Mouse (Mus musculus) E14TG2a.4 (cell line): ENCODE measurements at regions not wholly inside any gene's neighbourhood (a gene's known extent, or its start where the extent isn't known, plus 50 kb on each side); places are given as distances from the start of the nearest gene placed in this dataset.

Source experiments
- H3K27me3 ChIP-seq: 2 replicates; pipeline ENCODE4 v1.6.1; 2014; ENCODE audit warnings: low read length, control low read depth; ENCODE audit not compliant: insufficient read depth
- H3K36me3 ChIP-seq: 2 replicates; pipeline ENCODE4 v1.6.1; 2014; ENCODE audit warnings: low read length, control low read depth; ENCODE audit not compliant: insufficient read depth
- H3K4me1 ChIP-seq: replicated peaks from 2 replicates; pipeline ENCODE4 v1.6.1; 2014; ENCODE audit warnings: low read depth, low read length, control low read depth
- H3K4me3 ChIP-seq: replicated peaks from 2 replicates; pipeline ENCODE4 v1.5.1; 2014; ENCODE audit warnings: mild to moderate bottlenecking, low read length
- H3K9me3 ChIP-seq: 2 replicates; pipeline ENCODE4 v1.6.1; 2014; ENCODE audit warnings: low read length, control low read depth
- CTCF ChIP-seq: conservative IDR thresholded peaks from 2 replicates; pipeline ENCODE4 v1.5.1; 2014; ENCODE audit warnings: low read length
- NANOG ChIP-seq: IDR thresholded peaks from 2 replicates; pipeline ENCODE4 v1.6.1; 2014; ENCODE audit warnings: borderline replicate concordance, low read length, mixed read lengths
- POU5F1 ChIP-seq: IDR thresholded peaks from 2 replicates; pipeline ENCODE4 v1.6.1; 2014; ENCODE audit warnings: low read length, borderline replicate concordance

GRCm38 (mm10) chr3:22979896-22980890, 903.7 kb downstream of the Tbl1xr1 start:
- no peak for TF ChIP-seq CTCF
- no peak for TF ChIP-seq POU5F1
- no peak for TF ChIP-seq NANOG
- Histone ChIP-seq H3K4me1 (0 out of 2 replicates have a peak, but pooled peaks cover 3% of the 10 kb centered on the region), H3K4me3 (no peak overlapping the region), H3K27me3 (no peaks in the 10 kb centered on the region), H3K36me3 (no peaks in the 10 kb centered on the region), H3K9me3 (no peaks in the 10 kb centered on the region)

- no peaks in the 10 kb centered on the region for H3K9me3 ChIP-seq
- TF ChIP-seq NANOG, result no peak
- no peak for TF ChIP-seq POU5F1
- TF ChIP-seq CTCF, result no peak
- no peaks in the 10 kb centered on the region for H3K27me3 ChIP-seq
- H3K4me3 ChIP-seq, result no peak overlapping the region
- H3K36me3 ChIP-seq, result no peaks in the 10 kb centered on the region
- H3K4me1 ChIP-seq, result 0 out of 2 replicates have a peak, but pooled peaks cover 3% of the 10 kb centered on the region
Observed at GRCm38 (mm10) chr3:22982430-22982829, 906.0 kb downstream of the Tbl1xr1 start.

- no peak for TF ChIP-seq POU5F1
- TF ChIP-seq NANOG, result peak; percentile 44
- H3K9me3 ChIP-seq, result no peaks in the 10 kb centered on the region
Observed at GRCm38 (mm10) chr3:22990136-22990820, 913.8 kb downstream of the Tbl1xr1 start.

DNA sequence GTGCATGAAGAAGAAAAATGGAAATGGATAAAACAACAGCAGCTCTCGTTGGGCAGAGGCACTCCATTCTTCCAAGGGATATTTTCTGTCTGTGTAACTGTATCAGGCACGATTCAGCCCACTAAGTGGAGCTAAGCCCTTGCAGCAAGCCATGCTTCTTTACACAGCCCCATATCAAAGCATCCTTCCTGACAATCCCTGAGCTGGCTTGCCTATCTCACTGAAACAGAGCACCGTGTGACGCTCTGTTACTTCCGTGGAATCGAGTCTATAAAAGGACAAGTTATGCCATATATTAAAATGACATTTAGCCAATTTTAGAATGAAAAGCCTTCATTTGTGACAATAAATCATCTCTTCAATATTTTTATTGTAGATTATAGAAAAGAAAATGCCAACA, 918.8 kb downstream of the Tbl1xr1 start:
- TF ChIP-seq NANOG (no peak), CTCF (no peak), POU5F1 (no peak)
- Histone ChIP-seq H3K36me3 (no peaks in the 10 kb centered on the region), H3K27me3 (no peaks in the 10 kb centered on the region), H3K9me3 (no peaks in the 10 kb centered on the region), H3K4me3 (no peak overlapping the region), H3K4me1 (peaks cover 5% of the 10 kb centered on the region)

More at GRCm38 (mm10) chr3:22990136-22990820, 913.8 kb downstream of the Tbl1xr1 start:
- Histone ChIP-seq H3K4me3 (no peak overlapping the region), H3K4me1 (peaks cover 13% of the 10 kb centered on the region), H3K36me3 (no peaks in the 10 kb centered on the region), H3K27me3 (no peaks in the 10 kb centered on the region)

DNA sequence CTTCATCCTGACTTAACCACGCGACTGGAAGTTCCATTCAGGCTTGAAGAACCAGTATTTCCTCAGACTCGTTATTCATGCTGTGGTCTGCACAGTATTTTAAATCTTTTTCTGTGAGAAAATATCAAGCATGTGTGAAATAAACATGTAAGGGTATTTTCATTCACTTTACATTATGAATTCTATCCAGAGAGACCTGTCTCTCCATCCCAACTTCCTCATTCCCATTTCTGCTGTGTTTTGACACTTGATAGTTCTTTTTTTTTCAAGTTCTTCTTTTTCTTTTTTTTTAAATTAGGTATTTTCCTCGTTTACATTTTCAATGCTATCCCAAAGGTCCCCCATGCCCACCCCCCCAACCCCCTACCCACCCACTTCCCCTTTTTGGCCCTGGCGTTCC, 919.4 kb downstream of the Tbl1xr1 start:
- no peak overlapping the region for H3K4me3 ChIP-seq
- no peaks in the 10 kb centered on the region for H3K9me3 ChIP-seq
- no peaks in the 10 kb centered on the region for H3K27me3 ChIP-seq
- no peaks in the 10 kb centered on the region for H3K36me3 ChIP-seq
- peaks cover under 1% of the 10 kb centered on the region for H3K4me1 ChIP-seq
- TF ChIP-seq CTCF (no peak), NANOG (no peak), POU5F1 (no peak)

DNA sequence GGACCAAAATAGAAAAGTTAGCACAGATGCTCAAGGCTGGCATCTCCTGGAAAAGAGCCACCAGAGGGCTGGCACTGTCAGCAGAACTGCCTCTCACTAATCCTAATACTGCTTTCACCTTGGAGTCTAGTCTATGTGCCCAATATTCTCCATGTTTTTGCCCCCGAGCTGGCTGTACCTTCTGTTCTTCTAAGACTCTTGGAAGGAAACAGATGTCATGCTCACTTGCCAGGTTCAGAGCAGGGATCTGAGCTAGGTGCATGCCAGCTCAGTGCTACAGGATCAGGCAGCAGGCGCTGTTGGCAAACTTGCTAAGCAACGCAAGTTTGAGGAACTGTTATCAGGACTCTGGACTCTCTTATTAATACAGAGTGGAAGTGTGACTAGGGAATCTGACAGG, 924.6 kb downstream of the Tbl1xr1 start:
- Histone ChIP-seq H3K36me3 (no peaks in the 10 kb centered on the region), H3K4me3 (no peak overlapping the region), H3K9me3 (no peaks in the 10 kb centered on the region), H3K27me3 (no peaks in the 10 kb centered on the region), H3K4me1 (no peaks in the 10 kb centered on the region)
- TF ChIP-seq POU5F1, result no peak
- no peak for TF ChIP-seq NANOG
- TF ChIP-seq CTCF, result no peak

DNA sequence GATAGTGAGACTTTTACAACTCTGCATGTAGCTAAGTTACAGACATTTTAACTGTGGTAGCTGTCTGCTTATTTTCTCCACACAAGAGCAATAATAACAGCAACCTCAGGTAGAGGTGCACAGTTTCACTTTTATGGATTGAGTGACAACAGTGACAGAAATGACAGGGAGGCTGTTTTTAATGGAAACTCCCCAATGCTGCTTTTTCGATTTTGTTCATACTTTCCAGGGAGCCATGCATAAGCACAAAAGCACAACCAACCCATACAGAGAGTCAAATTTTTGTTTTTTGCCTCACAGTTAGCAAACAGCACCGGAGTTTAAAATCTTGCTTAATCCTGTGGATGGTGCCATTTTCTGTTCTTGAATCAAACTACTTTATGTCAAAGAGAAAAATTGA, 955.6 kb downstream of the Tbl1xr1 start:
- Histone ChIP-seq H3K4me1 (no peaks in the 10 kb centered on the region), H3K27me3 (no peaks in the 10 kb centered on the region)
- no peak for TF ChIP-seq NANOG

DNA sequence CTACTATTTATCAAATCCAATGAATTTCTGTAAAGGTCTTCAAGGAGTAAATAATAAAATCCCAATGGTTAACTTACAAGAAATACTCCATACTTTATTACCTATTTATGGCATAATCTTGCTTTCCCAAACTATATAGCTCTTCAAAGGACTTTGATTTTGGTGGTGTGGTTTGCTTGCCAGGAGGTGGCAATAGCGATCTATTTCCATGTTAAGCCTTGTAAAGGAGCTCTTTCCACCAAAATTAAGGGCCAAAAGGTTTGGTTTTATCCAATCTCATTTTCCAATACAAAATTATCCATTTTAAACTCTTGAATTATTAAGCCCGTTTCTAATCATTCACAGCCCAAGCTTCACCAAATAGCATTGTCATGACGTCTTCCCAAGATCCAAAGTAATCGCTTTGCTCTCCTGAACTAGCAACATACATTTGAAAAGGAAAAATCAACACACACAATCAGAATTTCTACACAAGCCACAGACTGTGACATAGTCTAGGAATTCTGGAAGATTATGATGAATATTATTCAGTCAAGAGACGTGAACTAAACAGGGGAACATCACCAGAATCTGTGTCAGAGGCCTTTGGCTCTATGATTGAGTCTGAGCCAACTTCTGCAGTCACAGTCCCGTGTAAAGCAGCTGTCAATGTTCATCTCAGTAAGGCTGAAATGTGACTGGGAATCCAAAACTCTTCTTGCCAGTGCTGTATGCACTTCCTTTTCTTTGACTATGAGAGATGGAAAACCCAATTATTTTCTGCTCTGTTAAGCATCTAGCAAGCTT, 986.9 kb downstream of the Tbl1xr1 start:
- Histone ChIP-seq H3K9me3 (no peaks in the 10 kb centered on the region), H3K27me3 (no peaks in the 10 kb centered on the region), H3K4me1 (no peaks in the 10 kb centered on the region), H3K36me3 (no peaks in the 10 kb centered on the region), H3K4me3 (no peak overlapping the region)
- TF ChIP-seq POU5F1 (no peak), CTCF (no peak), NANOG (no peak)

More for the DNA sequence above, 955.6 kb downstream of the Tbl1xr1 start:
- H3K4me3 ChIP-seq, result no peak overlapping the region
- H3K9me3 ChIP-seq, result no peaks in the 10 kb centered on the region
- H3K36me3 ChIP-seq, result no peaks in the 10 kb centered on the region
